Mouse (Mus musculus): ENCODE measurements around the gene Por.

The Por gene

DNA sequence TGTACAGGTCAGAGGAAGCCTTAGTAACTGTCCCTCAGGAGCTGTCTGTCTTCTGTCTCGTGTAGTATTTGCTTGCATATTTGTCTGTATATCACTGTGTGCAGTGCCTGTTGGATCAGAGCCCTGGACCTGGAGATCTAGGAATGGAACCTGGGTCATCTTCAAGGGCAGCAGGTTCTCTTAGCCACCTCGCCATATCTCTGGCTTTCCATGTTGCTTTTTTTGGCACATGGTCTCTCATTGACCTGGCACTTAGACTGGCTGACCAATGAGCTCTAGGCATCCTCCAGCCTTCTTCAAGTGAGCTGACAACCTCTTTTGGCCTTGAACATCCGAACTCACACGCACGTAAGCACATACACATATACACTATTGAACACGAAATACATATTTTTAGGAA, 32.4 kb downstream of the Por start:
- no peak for DNase-seq (ENCODE audit: low spot score)

DNA sequence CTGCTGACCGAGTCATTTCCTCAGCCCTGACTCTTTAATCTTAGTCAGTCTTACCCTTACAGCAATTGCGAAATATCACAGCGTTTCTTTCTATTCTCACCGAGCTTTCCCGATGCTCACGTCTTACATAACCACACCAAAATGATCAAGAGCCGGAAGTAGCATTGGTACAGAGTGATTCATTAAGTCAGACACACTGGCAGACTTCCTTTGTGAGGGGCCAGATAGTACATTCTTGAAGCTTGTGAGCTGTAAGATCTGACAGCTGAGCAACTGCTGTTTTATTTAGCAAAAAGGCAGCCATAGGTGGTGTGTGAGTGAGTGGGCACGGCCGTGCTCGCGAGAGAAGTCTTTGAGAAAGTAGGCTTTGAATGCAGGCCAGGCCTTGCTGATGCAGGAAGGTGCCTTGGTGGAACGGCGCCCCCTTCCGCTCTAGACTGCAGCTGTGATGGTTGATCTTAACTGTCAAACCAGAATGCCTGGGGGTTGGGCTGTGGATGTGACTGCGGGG, 32.9 kb downstream of the Por start:
- no peak for DNase-seq (ENCODE audit: low spot score)

DNA sequence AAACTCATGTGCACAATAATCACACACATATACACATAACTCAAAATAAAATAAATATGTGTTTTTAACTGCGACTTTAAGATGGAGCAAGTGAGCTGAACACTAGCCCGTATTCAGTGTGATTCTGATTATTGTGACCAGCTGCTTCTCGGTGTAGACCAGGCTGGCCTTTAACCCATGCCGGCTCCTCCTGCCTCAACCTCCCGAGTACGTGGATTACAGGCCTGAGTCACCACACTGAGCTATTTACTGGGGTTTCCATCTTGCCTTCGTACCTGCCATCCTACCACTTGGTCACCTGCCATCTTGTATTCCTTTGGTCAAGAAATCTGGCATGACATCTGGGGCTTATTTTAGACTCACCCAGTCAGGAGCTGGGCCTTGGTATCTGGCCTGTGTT, 33.6 kb downstream of the Por start:
- DNase-seq (ENCODE audit: low spot score), result no peak

DNA sequence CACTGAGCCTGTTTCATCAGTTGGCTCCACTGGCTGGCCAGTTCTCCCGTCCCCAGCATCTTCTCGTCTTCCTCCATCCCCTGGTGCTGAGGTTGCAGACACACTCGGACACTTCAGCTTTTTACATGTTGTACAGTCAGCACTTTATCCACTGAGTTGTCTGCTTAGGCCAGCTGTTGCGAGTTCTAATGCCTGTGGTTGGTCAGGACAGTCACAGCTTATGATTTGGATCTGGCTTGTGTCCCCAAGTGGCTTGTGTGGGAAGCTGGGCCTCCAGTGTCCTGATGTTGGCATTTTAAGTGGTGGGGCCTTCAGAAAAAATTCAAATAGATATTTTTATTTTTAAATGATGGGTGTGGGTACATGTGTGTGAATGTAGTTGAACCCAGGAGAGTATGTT, 35.5 kb downstream of the Por start:
- DNase-seq (ENCODE audit: low spot score), result no peak

DNA sequence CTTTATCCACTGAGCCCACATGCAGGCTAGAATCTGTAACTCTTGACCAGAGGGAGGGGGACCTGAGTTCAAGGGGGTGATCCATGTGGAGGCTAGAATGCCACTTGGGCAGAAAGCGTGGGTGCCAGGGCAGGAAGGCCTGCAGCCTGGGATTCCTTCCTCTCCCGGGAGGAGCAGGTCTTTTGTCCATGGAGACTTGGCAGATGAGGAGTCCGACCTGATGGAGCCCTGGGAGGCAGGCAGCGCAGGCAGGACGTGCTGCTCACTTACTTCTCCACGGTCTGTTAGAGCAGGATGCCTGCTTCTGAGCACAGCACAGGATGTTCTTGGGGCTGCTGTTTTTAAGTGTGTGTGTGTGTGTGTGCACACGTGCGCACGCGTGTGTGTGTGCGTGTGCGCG, 37.2 kb downstream of the Por start:
- no peak for DNase-seq (ENCODE audit: low spot score)

DNA sequence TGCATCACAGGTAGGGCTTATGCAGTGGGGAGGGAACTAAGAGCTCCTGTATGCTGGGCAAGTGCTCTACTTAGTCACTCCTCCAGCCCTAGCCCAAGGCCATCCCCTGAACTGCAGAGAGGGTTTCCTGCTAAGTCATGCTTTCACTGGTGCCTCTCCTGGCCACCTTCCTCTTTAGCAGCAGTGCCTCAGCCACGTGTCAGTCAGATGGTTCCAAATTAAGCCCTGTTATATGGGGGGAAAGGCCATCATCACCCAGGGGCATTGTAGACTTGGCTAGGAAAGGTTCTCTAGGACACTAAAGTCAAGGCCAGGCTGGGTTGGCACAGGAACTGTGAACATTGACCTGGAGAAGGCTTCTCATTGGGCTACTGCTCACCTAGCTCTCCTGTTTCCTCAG, 38.0 kb downstream of the Por start:
- no peak for DNase-seq (ENCODE audit: low spot score)

DNA sequence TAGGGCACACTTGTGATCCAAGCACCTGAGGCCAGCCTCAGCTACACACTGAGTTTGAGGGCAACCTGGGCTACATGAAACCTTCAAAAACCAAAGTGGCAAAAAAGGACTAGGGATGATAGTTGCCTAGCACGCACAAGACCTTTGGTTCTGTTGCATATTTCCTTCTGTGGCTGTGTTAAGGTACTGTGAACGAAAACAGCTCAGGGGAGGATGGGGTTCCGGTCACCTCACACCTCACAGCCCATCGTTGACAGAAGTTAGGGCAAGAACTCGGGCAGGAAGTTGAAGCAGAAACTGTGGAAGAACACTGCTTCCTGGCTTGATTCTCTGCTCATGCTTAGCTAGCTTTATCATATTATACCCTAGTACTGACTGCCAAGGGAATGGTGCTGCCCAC, 39.9 kb downstream of the Por start:
- no peak for DNase-seq (ENCODE audit: low spot score)

DNA sequence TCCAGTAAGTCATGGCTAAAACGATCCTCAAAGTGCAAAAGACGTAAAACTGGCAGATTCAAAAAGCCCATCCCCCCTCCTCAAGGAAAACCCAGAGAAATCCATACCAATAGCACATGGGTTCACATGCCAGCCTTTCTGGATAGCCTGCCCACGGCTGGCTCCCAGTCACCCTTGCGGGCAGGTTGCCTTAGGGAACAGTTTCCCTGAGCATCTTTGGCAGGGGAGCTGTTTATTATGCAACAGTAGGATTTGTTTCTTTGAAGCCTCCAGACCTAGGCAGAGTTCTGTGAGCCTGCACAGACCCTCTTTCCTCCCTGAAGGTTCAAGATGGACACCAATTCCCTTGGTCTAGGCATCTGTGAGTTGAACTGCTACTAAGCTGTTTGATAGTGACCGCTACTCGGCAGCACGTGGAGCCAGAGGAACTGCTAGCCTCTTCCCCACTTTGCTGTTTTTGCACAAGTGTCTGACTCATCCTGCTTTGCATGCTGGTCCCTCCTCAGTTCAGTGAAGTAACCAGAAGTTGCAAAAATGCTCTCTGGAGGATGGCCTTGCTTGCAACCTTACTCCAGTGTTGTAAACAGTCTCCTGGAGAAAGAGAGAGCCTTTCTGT, 40.9 kb downstream of the Por start:
- DNase-seq (ENCODE audit: low spot score), result no peak

DNA sequence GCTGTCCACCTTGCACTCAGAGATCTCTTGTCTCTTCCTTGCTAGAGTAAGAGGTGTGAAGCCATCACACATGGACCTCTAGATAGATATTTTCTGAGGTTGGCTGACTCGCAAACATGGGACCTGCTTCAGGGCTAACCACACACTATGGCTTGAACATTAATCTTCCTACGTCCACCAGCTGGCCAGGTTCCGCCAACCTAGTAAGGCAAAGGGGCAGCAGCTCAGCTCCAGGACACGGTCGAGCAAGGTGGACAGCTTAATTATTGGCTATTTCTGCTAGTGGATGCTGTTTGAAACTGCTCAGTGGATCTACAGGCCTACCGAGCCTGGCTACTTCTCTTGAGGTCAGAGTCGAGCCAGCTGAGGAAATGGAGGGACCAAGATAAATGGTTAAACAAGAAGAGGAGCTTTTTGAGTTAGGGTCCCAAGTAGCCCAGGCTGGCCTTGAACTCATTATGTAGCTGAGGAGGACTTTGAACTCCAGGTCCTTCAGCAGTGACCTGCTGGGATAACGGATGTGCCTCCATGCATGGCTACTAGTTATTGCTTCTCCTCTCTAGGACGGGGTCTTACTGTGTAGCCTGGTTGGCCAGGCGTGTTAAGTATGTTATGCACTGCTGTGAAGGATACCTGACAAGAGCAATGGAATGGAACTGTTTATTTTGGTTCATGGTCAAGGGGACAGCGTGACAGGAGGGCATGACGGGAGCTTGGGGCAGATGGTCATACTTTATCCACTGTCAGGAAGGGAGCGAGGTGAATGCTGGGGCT, 41.9 kb downstream of the Por start:
- DNase-seq (ENCODE audit: low spot score), result no peak

DNA sequence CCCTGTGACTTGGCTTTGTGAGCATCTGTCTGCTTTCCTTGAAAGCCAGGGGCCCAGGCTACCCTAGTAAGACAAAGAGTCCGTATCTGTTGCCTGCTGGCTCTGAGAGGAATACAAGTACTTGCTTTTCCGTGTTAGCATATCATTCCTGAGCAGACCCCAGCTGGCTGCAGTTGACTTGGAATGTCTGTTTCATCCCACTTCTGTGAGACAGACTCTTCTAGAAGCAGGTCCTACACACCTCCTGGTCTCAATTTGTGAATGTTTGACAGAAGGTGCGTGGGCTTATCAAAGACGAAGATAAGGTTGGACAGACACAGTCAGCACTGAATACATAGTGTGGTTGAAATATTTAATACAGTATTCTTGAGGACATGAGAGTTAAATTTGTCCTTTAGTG, 43.0 kb downstream of the Por start:
- DNase-seq (ENCODE audit: low spot score), result no peak

DNA sequence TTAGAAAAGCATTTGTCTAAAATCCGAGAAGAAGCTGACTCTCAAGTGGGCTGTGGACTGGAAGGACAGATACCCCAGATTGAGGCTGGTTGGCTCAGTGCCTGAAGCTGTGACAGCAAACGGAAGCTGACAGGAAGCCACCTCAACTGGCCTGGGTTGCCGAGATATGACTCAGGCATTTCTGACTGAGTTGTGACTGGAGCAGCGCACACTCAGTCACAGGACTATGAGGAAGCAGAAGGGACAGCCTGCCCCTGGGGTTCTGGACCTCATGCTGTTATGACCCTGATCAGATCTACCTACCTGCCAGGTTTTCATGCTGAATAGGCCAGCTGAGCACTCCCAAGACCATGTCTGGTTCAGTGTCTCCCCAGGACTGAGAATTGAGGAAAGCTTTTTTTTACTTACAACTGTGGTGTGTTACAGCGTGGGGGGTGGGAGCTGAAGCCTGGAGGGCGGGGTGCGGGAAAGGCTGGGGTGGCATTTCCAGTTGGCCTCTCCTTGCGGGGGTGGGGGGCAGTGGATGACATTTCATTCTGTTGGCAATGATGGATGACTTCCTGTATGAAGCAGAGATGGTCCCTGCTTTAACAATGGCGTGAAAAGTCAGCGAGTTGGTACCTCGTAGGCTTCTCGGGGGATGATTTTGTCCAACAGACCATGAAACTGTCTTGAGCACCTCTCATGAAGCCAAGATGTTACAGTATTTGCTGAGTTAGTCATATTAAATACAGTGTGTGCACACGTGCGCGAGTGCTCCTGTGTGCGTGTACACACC, 43.8 kb downstream of the Por start:
- peak; percentile 59 for DNase-seq (ENCODE audit: low spot score)

DNA sequence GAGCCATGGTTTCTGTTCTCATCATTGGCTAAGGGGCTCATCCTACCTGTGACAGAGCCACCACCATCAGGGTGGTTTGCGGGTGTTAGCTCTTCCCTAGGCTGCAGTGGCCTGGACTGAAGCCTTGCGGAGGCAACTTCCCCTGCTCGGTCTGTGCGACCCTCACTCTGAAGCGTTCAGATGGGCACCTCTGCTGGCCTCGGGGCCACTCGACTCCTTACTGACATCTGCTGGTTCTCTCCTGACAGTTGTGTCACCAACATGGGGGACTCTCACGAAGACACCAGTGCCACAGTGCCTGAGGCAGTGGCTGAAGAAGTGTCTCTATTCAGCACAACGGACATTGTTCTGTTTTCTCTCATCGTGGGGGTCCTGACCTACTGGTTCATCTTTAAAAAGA, 45.8 kb downstream of the Por start:
- DNase-seq (ENCODE audit: low spot score), result no peak

DNA sequence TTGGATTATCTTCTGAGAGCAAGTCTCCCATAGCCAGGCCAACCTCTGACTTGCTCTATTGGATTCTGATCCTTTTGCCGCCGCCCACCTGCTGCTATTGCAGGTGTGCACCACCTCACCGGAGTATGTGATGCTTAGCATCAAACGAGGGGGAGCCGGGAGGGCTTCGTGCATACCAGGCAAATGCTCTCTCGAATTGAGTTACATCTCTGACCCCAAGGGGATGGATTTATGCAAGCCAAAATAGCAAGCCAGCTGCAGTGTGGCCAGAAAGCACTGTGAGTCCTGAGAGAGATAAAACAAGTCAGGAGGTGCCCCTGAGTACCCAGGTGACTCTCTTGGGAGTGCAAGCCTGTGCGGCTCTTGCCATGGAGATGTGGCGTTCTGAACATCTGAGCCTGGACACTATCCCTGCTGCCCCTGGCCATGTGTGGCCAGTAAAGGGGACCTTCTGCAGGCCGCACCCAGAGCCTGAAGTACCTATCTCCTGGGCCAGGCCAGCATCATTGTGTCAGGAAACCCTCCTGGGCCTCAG, 49.8 kb downstream of the Por start:
- DNase-seq (ENCODE audit: low spot score), result no peak

DNA sequence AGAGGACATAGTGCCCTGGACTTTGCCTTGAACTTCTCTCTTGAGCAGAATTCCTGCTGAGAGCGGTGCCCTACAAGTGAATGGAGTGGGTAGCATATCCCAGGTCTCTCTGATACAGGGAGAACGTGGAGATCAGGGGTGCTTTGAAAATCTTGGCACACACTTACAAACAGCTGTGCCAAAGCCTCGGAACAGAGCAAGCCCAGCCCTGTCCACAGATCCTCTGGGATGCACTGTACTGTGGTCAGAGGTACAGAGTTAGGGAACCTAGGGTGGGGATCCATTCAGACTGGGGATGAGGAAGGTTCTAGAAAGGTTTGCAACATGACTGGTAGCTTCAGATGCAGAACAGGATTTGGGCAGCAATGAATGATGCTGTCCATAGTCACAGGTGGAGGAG, 50.3 kb downstream of the Por start:
- DNase-seq (ENCODE audit: low spot score), result no peak

DNA sequence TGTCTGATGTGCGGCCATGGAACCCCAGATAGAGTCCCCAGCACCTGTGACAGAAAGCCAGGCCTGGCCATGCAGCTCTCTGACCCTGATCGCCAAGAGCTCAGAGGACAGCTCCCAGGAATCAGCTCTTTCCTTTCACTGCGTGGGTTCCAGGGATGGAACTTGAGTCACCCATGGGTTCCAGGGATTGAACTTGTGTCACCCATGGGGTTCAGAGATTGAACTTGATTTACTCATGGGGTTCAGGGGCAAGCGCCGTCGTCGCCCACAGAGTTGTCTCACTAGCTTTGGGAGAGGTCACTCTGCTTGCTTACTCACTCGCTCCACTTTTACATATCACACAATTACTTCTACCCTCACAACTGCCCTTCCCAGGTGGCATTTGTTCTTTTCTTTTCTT, 51.2 kb downstream of the Por start:
- no peak for DNase-seq (ENCODE audit: low spot score)

DNA sequence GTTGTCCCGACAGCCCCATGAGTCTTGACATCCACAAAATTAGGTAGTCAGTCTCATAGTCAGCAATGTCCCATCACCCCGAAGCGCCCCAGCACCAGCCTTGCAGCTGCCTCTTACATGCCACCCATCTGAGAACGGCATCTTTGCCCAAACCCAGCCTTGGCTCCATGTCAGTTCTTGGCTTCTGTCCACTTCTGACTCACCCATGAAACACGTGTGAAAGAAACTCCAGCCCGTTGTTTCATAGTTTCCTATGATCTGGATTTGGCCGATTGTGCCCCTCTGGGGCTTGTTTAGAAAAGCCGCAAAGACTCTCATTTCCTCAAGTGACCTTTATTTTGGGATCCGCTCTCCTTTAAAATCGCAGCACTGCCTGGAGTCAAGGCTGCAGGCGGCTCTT, 52.3 kb downstream of the Por start:
- DNase-seq (ENCODE audit: low spot score), result peak; percentile 59

DNA sequence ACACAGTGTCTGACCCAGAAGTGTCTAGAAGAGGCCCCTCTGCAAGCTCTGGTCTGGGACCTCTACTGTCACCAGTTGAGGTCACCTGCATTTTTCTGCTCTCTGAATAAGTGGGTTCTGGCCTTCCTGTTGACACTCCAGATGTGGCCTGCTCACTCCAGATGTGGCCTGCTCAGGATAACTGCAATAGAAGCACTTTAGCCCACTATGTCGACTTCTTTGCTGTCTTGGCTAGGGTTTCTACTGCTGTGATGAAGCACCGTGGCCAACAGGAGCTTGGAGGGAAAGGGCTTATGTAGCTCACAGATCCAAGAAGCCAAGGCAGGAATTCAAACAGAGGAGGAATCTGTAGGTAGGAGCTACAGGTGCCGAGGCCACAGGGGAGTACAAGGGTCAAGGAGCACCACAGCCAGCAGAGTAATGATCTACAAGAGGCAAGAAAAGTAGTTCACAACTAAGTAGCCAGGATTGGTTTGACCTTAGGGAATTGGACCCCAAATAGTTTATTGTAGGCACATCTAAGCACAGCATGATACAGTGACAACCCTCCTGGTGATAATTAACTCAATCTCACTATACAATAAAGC, 53.4 kb downstream of the Por start:
- DNase-seq (ENCODE audit: low spot score), result no peak

DNA sequence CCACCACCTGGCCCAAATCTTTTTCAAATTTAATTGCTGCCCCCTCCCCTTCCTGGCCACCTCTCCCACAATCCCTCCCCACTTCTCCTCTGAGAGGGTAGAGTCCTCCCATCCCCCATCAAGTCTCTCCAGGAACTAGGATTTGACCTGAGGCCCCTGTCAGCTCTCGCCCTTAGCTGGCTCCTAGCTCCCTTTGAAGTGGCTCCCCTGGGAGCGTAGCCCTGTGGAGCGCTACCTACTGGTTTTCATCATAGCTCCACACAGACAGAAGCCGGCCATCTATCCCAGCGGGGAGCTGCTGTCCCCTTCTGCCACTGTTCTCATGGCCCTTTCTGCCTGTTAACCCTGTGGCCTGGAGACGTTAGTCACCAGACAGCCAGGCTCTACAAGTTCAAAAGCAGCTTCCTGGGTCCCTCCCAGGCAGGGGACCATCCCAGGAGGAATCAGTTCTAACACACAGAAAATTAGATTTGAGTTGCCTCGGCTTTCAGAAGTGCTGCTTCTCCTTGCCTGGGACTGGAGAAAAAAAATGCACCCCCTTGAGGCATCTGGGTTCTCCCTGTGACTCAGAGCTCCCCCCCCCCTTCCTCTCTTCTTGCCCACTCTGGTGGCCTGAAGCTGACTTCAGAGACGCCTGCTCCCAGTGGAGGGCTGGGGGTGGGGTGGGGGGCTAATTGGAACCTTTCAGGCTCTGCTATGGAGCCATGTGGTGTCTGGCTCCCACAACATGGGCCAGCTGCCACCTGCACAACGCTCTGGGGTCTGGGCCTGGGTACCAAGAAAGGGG, 54.9 kb downstream of the Por start:
- DNase-seq (ENCODE audit: low spot score), result no peak

DNA sequence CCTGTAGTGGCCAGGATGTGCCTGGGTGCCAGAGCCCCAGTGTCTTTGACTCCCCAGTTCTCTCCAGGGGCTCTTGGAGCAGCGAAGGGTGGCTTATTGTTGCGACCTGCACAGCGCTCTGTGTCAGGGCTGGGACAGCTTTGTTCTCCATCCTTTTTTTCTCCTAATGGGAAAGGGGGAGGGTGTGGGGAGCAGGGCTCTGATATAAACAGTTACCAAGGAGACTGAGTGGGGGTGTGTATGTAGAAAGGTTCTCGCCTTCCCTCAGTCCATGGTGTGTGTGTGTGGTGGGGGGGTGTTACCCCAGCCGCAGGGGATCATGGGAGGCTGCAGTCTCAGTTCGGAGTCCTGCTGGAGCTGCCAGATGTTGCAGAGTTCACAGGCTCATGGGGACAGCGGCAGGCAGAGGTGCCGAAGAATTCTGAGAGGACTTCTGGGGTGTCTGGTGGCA, 55.6 kb downstream of the Por start:
- no peak for DNase-seq (ENCODE audit: low spot score)

DNA sequence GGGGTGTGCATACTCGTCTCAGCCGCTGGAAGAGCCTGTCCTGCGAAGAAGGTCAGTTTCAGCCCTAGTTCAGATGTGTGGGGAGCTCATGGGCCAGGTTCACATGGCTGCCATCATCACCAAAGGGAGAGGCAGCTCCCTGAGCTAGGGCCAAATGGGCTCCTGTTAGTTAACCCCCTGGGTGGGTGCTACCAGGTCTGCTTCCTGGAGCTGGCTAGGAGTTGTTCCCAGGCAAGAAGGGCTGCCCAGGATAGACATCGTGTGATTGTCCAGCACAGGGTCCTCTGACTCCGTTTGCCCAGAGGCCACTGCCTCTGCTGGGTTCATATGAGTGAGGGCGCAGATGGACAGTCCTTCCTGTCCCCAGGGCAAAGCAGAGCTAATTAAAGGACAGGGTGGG, 56.2 kb downstream of the Por start:
- no peak for DNase-seq (ENCODE audit: low spot score)

DNA sequence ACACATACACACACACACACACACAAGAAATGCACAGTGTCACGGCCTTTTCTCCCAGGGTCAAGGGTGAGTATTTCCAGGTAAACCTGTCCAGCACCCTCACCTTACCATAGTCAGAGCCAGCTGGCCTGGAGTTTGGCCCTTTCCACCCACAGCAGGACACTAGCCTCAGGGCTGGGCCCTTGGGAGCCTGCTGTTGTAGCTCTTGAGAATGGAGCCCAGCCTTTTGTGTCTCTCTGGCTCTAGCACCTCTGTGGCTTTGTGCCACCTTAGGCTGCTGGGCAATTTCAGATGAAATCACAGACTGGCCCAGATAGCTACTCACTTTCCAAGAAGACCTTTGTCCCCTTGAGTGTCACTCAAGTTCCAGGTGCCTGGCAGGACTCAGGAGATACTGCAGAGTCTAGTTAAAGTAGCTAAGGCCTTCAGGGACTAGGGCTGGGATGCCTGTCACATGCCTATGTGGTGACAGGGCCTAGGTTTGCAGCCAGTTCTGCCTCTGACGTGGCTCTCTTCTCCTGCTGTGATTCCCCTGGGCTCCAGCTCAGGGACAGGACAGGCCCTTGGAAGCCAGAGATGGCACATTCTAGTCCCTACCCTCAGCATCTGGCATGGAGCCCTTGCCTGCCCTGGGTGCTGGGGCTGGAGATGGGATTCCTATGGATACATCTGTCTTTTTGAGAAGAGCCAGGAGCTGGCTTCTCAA, 57.0 kb downstream of the Por start:
- DNase-seq (ENCODE audit: low spot score), result no peak

Measured in urinary bladder, postnatal 25 days (tissue).